Mouse (Mus musculus): Measurements from ENCODE around the gene Dynlt1f. TPM values are rescaled to one million over a fixed set of nuclear protein-coding genes. Genes with fewer than 3 reads are reported as not detected.

The Dynlt1f gene
- total RNA-seq (2023) = 369 and 477 TPM in 2 replicates

GRCm38 (mm10) chr17:6655567-6656281 is at the start of gene Dynlt1f:
Gene Dynlt1f (minus strand): TSS chr17:6655900.

GRCm38 (mm10) chr17:6658801-6659200 is 3.1 kb upstream of the Dynlt1f start, which contains the start of gene Sytl3:
Gene Sytl3 (plus strand): TSS chr17:6659093.

GRCm38 (mm10) chr17:6601204-6601911 is 54.3 kb downstream of the Dynlt1f start, which contains the start of gene Dynlt1c:
Gene Dynlt1c (plus strand): TSS chr17:6601671.

Other genes starting within 250 kb of the Dynlt1f start
- 217 and 325 TPM in 2 replicates for gene Dynlt1b, start 225.8 kb downstream of the Dynlt1f start, total RNA-seq (2023)
- 16.3 and 18.5 TPM in 2 replicates for gene Dynlt1c, start 54.2 kb downstream of the Dynlt1f start, total RNA-seq (2023)
- 5.2 and 8.1 TPM in 2 replicates for gene Sytl3, start 3.2 kb upstream of the Dynlt1f start, total RNA-seq (2023)
- gene Ezr, start 126.9 kb upstream of the Dynlt1f start, total RNA-seq (2023) = 299 and 311 TPM in 2 replicates